Mouse (Mus musculus) liver, embryonic 12.5 days (tissue): ENCODE data around the gene Ldb3. TPM values are rescaled to one million over a fixed set of nuclear protein-coding genes. Genes with fewer than 3 reads are reported as not detected.

Source experiments
- ATAC-seq: fragments of 200-750 bp; cut with Nextera tagmentation; 2 replicates; pipeline ENCODE4 v1.8.0; 2017; ENCODE audit warnings: moderate number of reproducible peaks, mild to moderate bottlenecking, moderate library complexity
- H3K27ac ChIP-seq: fragments of 300-500 bp; sonication (generic); 2 replicates; pipeline ENCODE4 v1.5.1; 2016; ENCODE audit warnings: mild to moderate bottlenecking
- H3K27me3 ChIP-seq: fragments of 300-500 bp; sonication (generic); replicated peaks from 2 replicates; pipeline ENCODE4 v1.6.1; 2016; ENCODE audit warnings: mild to moderate bottlenecking, moderate library complexity
- H3K36me3 ChIP-seq: fragments of 300-500 bp; sonication (generic); 2 replicates; pipeline ENCODE4 v1.6.1; 2016; ENCODE audit warnings: mild to moderate bottlenecking, moderate library complexity
- H3K4me1 ChIP-seq: fragments of 300-500 bp; sonication (generic); 2 replicates; pipeline ENCODE4 v1.6.1; 2016
- H3K4me2 ChIP-seq: fragments of 300-500 bp; sonication (generic); 2 replicates; pipeline ENCODE4 v1.6.1; 2016; ENCODE audit warnings: mild to moderate bottlenecking, moderate library complexity
- H3K4me3 ChIP-seq: fragments of 300-500 bp; sonication (generic); 2 replicates; pipeline ENCODE4 v1.5.1; 2016; ENCODE audit warnings: mild to moderate bottlenecking, moderate library complexity
- H3K9ac ChIP-seq: fragments of 300-500 bp; sonication (generic); 2 replicates; pipeline ENCODE4 v1.6.1; 2016; ENCODE audit warnings: mild to moderate bottlenecking, moderate library complexity
- H3K9me3 ChIP-seq: fragments of 300-500 bp; sonication (generic); replicated peaks from 2 replicates; pipeline ENCODE4 v1.6.1; 2016; ENCODE audit warnings: mild to moderate bottlenecking, moderate library complexity
- WGBS: fragments of 180-500 bp; shearing (Covaris S2); methylation state at CpG from one replicate; pipeline ENCODE4 v1.1.7; 2016; ENCODE audit not compliant: insufficient replicate concordance; 5-methylcytosine and 5-hydroxymethylcytosine counted together
- polyA plus RNA-seq: library from polyadenylated mRNA; unstranded; fragments of >200 nt; fragmentation: Nextera tagmentation; extraction: Ambion mirVana; gene quantifications from 2 replicates; pipeline ENCODE4 v1.2.1, GENCODE M21; 2016

Gene Ldb3
- polyA plus RNA-seq, 1 experiment from 2014 or later: 0.17 TPM

- ATAC-seq: peak; percentile 81
- H3K27me3 ChIP-seq: peaks cover 86% of the 10 kb centered on the region
- H3K4me1 ChIP-seq: peaks cover 12% of the 10 kb centered on the region
- peak overlapping the region; percentile 69 for H3K4me3 ChIP-seq
- peak overlapping the region; percentile 70 for H3K9ac ChIP-seq
- H3K27ac ChIP-seq: peak overlapping the region; percentile 8; the same call in 1 of the 2 replicates
- H3K36me3 ChIP-seq: no peaks in the 10 kb centered on the region
- H3K4me2 ChIP-seq: peak overlapping the region; percentile 99
- under 1% methylated on average over 55 of the region's 55 CpGs for WGBS
- H3K9me3 ChIP-seq: no peaks in the 10 kb centered on the region
Observed at GRCm38 (mm10) chr14:34549004-34549671, 39.3 kb downstream of the Ldb3 start.

- peaks cover 86% of the 10 kb centered on the region for H3K27me3 ChIP-seq
- H3K9me3 ChIP-seq: no peaks in the 10 kb centered on the region
- peak overlapping the region; percentile 70 for H3K9ac ChIP-seq
- peak overlapping the region; percentile 69 for H3K4me3 ChIP-seq
- H3K4me2 ChIP-seq: peak overlapping the region; percentile 99
- WGBS: 2% methylated on average over 23 of the region's 27 CpGs
- no peak for ATAC-seq
- peaks cover 12% of the 10 kb centered on the region for H3K4me1 ChIP-seq
- no peaks in the 10 kb centered on the region for H3K36me3 ChIP-seq
- H3K27ac ChIP-seq: no peak overlapping the region
Observed at GRCm38 (mm10) chr14:34548391-34549001, 40.0 kb downstream of the Ldb3 start.

GRCm38 (mm10) chr14:34544545-34544944, 43.9 kb downstream of the Ldb3 start:
- whole genome bisulfite sequencing: 51% methylated on average over 2 of the region's 2 CpGs
- Histone ChIP-seq H3K36me3 (no peaks in the 10 kb centered on the region), H3K4me2 (no peak overlapping the region), H3K4me1 (peaks cover 17% of the 10 kb centered on the region), H3K27me3 (peaks cover 86% of the 10 kb centered on the region), H3K9me3 (no peaks in the 10 kb centered on the region), H3K27ac (no peak overlapping the region), H3K4me3 (no peak overlapping the region), H3K9ac (no peak overlapping the region)
- no peak for ATAC-seq

- H3K4me1 ChIP-seq: peaks cover 13% of the 10 kb centered on the region
- no peaks in the 10 kb centered on the region for H3K36me3 ChIP-seq
- whole genome bisulfite sequencing: 67% methylated on average over 6 of the region's 6 CpGs
- H3K4me3 ChIP-seq: no peak overlapping the region
- ATAC-seq: no peak
- peaks cover 82% of the 10 kb centered on the region for H3K27me3 ChIP-seq
- no peak overlapping the region for H3K9ac ChIP-seq
- H3K9me3 ChIP-seq: no peaks in the 10 kb centered on the region
- no peak overlapping the region for H3K4me2 ChIP-seq
- no peak overlapping the region for H3K27ac ChIP-seq
Observed at GRCm38 (mm10) chr14:34544001-34544400, 44.5 kb downstream of the Ldb3 start.

GRCm38 (mm10) chr14:34543596-34543995, 44.9 kb downstream of the Ldb3 start:
- Histone ChIP-seq H3K4me1 (peaks cover 9% of the 10 kb centered on the region; the same call in 1 of the 2 replicates), H3K27me3 (peaks cover 80% of the 10 kb centered on the region), H3K4me3 (no peak overlapping the region), H3K9me3 (no peaks in the 10 kb centered on the region), H3K9ac (no peak overlapping the region), H3K27ac (no peak overlapping the region), H3K4me2 (no peak overlapping the region), H3K36me3 (no peaks in the 10 kb centered on the region)
- 74% methylated on average over 6 of the region's 6 CpGs for WGBS
- ATAC-seq: no peak

- H3K9me3 ChIP-seq: no peaks in the 10 kb centered on the region
- H3K9ac ChIP-seq: no peak overlapping the region
- H3K4me1 ChIP-seq: peaks cover 4% of the 10 kb centered on the region; the same call in 1 of the 2 replicates
- WGBS: 76% methylated on average over 5 of the region's 5 CpGs
- H3K36me3 ChIP-seq: no peaks in the 10 kb centered on the region
- no peak overlapping the region for H3K4me2 ChIP-seq
- peaks cover 65% of the 10 kb centered on the region for H3K27me3 ChIP-seq
- no peak for ATAC-seq
- no peak overlapping the region for H3K27ac ChIP-seq
- no peak overlapping the region for H3K4me3 ChIP-seq
Observed at GRCm38 (mm10) chr14:34541896-34542295, 46.6 kb downstream of the Ldb3 start.

- H3K9me3 ChIP-seq: no peaks in the 10 kb centered on the region
- H3K9ac ChIP-seq: no peak overlapping the region
- H3K27me3 ChIP-seq: peaks cover 53% of the 10 kb centered on the region
- 14% methylated on average over 10 of the region's 17 CpGs for WGBS
- peaks cover 4% of the 10 kb centered on the region; the same call in 1 of the 2 replicates for H3K4me1 ChIP-seq
- no peak for ATAC-seq
- H3K4me2 ChIP-seq: peak overlapping the region; percentile 18; the same call in 1 of the 2 replicates
- H3K27ac ChIP-seq: no peak overlapping the region
- no peaks in the 10 kb centered on the region for H3K36me3 ChIP-seq
- no peak overlapping the region for H3K4me3 ChIP-seq
Observed at GRCm38 (mm10) chr14:34540685-34541162, 47.8 kb downstream of the Ldb3 start.

GRCm38 (mm10) chr14:34535883-34536282, 52.6 kb downstream of the Ldb3 start:
- 0 out of 2 replicates have a peak overlapping the region, but pooled peaks have one; percentile 10 for H3K4me2 ChIP-seq
- WGBS: 41% methylated on average over 4 of the region's 4 CpGs
- H3K36me3 ChIP-seq: no peaks in the 10 kb centered on the region
- peaks cover 3% of the 10 kb centered on the region; the same call in 1 of the 2 replicates for H3K4me1 ChIP-seq
- H3K27ac ChIP-seq: no peak overlapping the region
- H3K27me3 ChIP-seq: peaks cover 12% of the 10 kb centered on the region
- peak; percentile 35; the same call in 1 of the 2 replicates for ATAC-seq
- H3K9ac ChIP-seq: no peak overlapping the region
- no peaks in the 10 kb centered on the region for H3K9me3 ChIP-seq
- no peak overlapping the region for H3K4me3 ChIP-seq

- Histone ChIP-seq H3K27me3 (peaks cover 8% of the 10 kb centered on the region), H3K36me3 (no peaks in the 10 kb centered on the region), H3K4me2 (no peak overlapping the region), H3K27ac (no peak overlapping the region), H3K4me1 (no peaks in the 10 kb centered on the region), H3K4me3 (no peak overlapping the region), H3K9me3 (no peaks in the 10 kb centered on the region), H3K9ac (no peak overlapping the region)
- ATAC-seq: no peak
- 60% methylated on average over 5 of the region's 5 CpGs for WGBS
Observed at GRCm38 (mm10) chr14:34533537-34533936, 54.9 kb downstream of the Ldb3 start.

- no peaks in the 10 kb centered on the region for H3K4me1 ChIP-seq
- no peaks in the 10 kb centered on the region for H3K9me3 ChIP-seq
- 63% methylated on average over 6 of the region's 6 CpGs for WGBS
- ATAC-seq: no peak
- peaks cover 13% of the 10 kb centered on the region for H3K27me3 ChIP-seq
- no peaks in the 10 kb centered on the region for H3K36me3 ChIP-seq
- H3K4me2 ChIP-seq: no peak overlapping the region
- no peak overlapping the region for H3K27ac ChIP-seq
- no peak overlapping the region for H3K9ac ChIP-seq
- H3K4me3 ChIP-seq: no peak overlapping the region
Observed at GRCm38 (mm10) chr14:34532536-34532935, 55.9 kb downstream of the Ldb3 start.

GRCm38 (mm10) chr14:34528804-34529203, 59.7 kb downstream of the Ldb3 start:
- ATAC-seq: no peak
- 68% methylated on average over 8 of the region's 8 CpGs for WGBS
- Histone ChIP-seq H3K36me3 (no peaks in the 10 kb centered on the region), H3K9ac (no peak overlapping the region), H3K9me3 (no peaks in the 10 kb centered on the region), H3K27me3 (peaks cover 13% of the 10 kb centered on the region), H3K4me1 (no peaks in the 10 kb centered on the region), H3K4me3 (no peak overlapping the region), H3K27ac (no peak overlapping the region), H3K4me2 (no peak overlapping the region)

- Histone ChIP-seq H3K4me3 (no peak within 1 kb of the TSS), H3K4me2 (no peak within 1 kb of the TSS), H3K4me1 (no peaks in the 10 kb centered on the region), H3K9me3 (no peaks in the 10 kb centered on the region), H3K9ac (no peak within 1 kb of the TSS), H3K27me3 (peaks cover 8% of the 10 kb centered on the region), H3K36me3 (no peaks in the 10 kb centered on the region), H3K27ac (no peak within 1 kb of the TSS)
- no peak for ATAC-seq
- WGBS: 72% methylated on average over 8 of the region's 8 CpGs
Observed at GRCm38 (mm10) chr14:34522701-34523100, 65.8 kb downstream of the Ldb3 start, which contains the start of gene 9230112D13Rik. Gene 9230112D13Rik (minus strand): TSS chr14:34522801.
